Mouse (Mus musculus) adrenal gland (tissue): Measurements from ENCODE around the gene Cd69.

Experiments used
- intact Hi-C: fragments of 180-260 bp; cut with DNase I; formaldehyde crosslinking; loops from one replicate; pipeline ENCODE4 v1.15.1; 2025

Cd69 gene

GRCm38 (mm10) chr6:129228935-129229773 is 46.1 kb downstream of the Cd69 start:
- intact Hi-C loops = no loop called here

GRCm38 (mm10) chr6:129225078-129225477 is 50.2 kb downstream of the Cd69 start:
- intact Hi-C loops = no loop called here

- intact Hi-C loops = no loop called here
These were observed 51.1 kb downstream of the Cd69 start for GRCm38 (mm10) chr6:129224090-129224489.

GRCm38 (mm10) chr6:129223611-129224010 is 51.6 kb downstream of the Cd69 start:
- intact Hi-C loops = no loop called here

- intact Hi-C loops = no loop called here
These were observed 52.9 kb downstream of the Cd69 start for GRCm38 (mm10) chr6:129222188-129222800.

- intact Hi-C loops = no loop called here
These were observed 54.2 kb downstream of the Cd69 start for GRCm38 (mm10) chr6:129221053-129221452.

- intact Hi-C loops = no loop called here
These were observed 55.2 kb downstream of the Cd69 start for GRCm38 (mm10) chr6:129219897-129220517.

GRCm38 (mm10) chr6:129218191-129218696 is 57.0 kb downstream of the Cd69 start:
- intact Hi-C loops = no loop called here
